Mouse (Mus musculus) lung, postnatal 0 days (tissue): Measurements from ENCODE around the gene Pih1d1. TPM values are rescaled to one million over a fixed set of nuclear protein-coding genes. Genes with fewer than 3 reads are reported as not detected.
A peak's percentile ranks its signal among the peaks of the same experiment; 100 is the strongest.

ENCODE experiments used
- ATAC-seq: fragments of 200-750 bp; cut with Nextera tagmentation; 2 replicates; pipeline ENCODE4 v1.8.0; 2017; ENCODE audit warnings: moderate library complexity
- DNase-seq: peaks from one replicate; pipeline ENCODE4 v3.0.0-alpha.2; 2016; ENCODE audit warnings: low spot score
- H3K27ac ChIP-seq: fragments of 300-500 bp; sonication (generic); 2 replicates; pipeline ENCODE4 v1.5.1; 2014; ENCODE audit warnings: antibody characterized with exemption, mild to moderate bottlenecking, low read length, mixed read lengths
- H3K27me3 ChIP-seq: fragments of 300-500 bp; sonication (generic); replicated peaks from 2 replicates; pipeline ENCODE4 v1.6.1; 2014; ENCODE audit warnings: low read length, mixed read lengths; ENCODE audit not compliant: insufficient read depth
- H3K36me3 ChIP-seq: fragments of 300-500 bp; sonication (generic); 2 replicates; pipeline ENCODE4 v1.6.1; 2014; ENCODE audit warnings: low read length, mixed read lengths; ENCODE audit not compliant: insufficient read depth
- H3K4me1 ChIP-seq: fragments of 300-500 bp; sonication (generic); 2 replicates; pipeline ENCODE4 v1.6.1; 2014; ENCODE audit warnings: antibody characterized with exemption, low read depth, low read length, mixed read lengths; ENCODE audit not compliant: insufficient read depth
- H3K4me2 ChIP-seq: fragments of 300-500 bp; sonication (generic); replicated peaks from 2 replicates; pipeline ENCODE4 v1.6.1; 2014; ENCODE audit warnings: low read depth, mild to moderate bottlenecking, low read length, moderate library complexity, mixed read lengths
- H3K4me3 ChIP-seq: fragments of 300-500 bp; sonication (generic); 2 replicates; pipeline ENCODE4 v1.5.1; 2014; ENCODE audit warnings: low read depth, low read length
- H3K9ac ChIP-seq: fragments of 300-500 bp; sonication (generic); replicated peaks from 2 replicates; pipeline ENCODE4 v1.6.1; 2014; ENCODE audit warnings: low read depth, mild to moderate bottlenecking
- H3K9me3 ChIP-seq: fragments of 300-500 bp; sonication (generic); 2 replicates; pipeline ENCODE4 v1.6.1; 2016; ENCODE audit warnings: low read length, mixed read lengths
- CTCF ChIP-seq: IDR thresholded peaks from 2 replicates; pipeline ENCODE4 v1.5.1; 2016; ENCODE audit warnings: antibody characterized with exemption, mild to moderate bottlenecking
- EP300 ChIP-seq: IDR thresholded peaks from 2 replicates; pipeline ENCODE4 v1.6.1; 2016; ENCODE audit warnings: antibody characterized with exemption, mild to moderate bottlenecking, control low read depth
- WGBS: fragments of 180-500 bp; shearing (Covaris S2); extraction: QIAGEN DNeasy Blood & Tissue Kit; methylation state at CpG from one replicate; pipeline ENCODE4 v1.1.7; 2014; 5-methylcytosine and 5-hydroxymethylcytosine counted together
- polyA plus RNA-seq: library from polyadenylated mRNA; unstranded; fragments of >200 nt; fragmentation: Nextera tagmentation; extraction: Ambion mirVana; gene quantifications from 2 replicates; pipeline ENCODE4 v1.2.1, GENCODE M21; 2015

Gene Pih1d1
- polyA plus RNA-seq, 1 experiment from 2014 or later, result 51.7 TPM

GRCm38 (mm10) chr7:45157459-45157858, 3.4 kb downstream of the Pih1d1 start:
- Histone ChIP-seq H3K4me1 (0 out of 2 replicates have a peak, but pooled peaks cover 5% of the 10 kb centered on the region), H3K9me3 (no peaks in the 10 kb centered on the region), H3K36me3 (no peaks in the 10 kb centered on the region), H3K27me3 (no peaks in the 10 kb centered on the region), H3K9ac (no peak overlapping the region), H3K4me3 (no peak overlapping the region), H3K27ac (no peak overlapping the region), H3K4me2 (no peak overlapping the region)
- no peak for DNase-seq
- no peak for ATAC-seq
- TF ChIP-seq EP300 (no peak), CTCF (no peak)
- 81% methylated on average over 14 of the region's 14 CpGs for WGBS

DNA sequence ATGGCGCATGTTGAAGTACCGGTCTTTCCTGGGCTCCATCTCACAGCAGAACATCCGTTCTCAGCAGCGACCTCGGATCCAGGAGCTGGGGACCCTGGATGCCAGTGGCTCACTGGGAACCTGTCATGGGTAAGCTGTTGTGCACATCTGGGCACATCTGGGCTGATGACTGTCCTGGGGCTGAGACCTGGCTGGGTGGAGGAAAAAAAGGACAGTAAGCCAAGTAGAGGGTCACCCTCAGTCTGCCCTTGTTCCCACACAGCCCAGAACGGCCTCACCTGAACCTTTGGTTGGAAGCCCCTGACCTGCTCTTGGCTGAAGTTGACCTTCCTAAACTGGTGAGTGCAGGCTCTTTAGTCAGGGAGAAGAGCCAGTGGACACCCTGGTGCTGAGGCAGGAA, 4.9 kb downstream of the Pih1d1 start:
- Histone ChIP-seq H3K27me3 (peaks cover 11% of the 10 kb centered on the region), H3K4me3 (no peak overlapping the region), H3K9me3 (no peaks in the 10 kb centered on the region), H3K27ac (no peak overlapping the region), H3K9ac (no peak overlapping the region), H3K4me2 (no peak overlapping the region), H3K36me3 (no peaks in the 10 kb centered on the region), H3K4me1 (0 out of 2 replicates have a peak, but pooled peaks cover 5% of the 10 kb centered on the region)
- WGBS, result 88% methylated on average over 6 of the region's 6 CpGs
- TF ChIP-seq CTCF, result no peak
- TF ChIP-seq EP300, result no peak
- no peak for DNase-seq
- no peak for ATAC-seq

GRCm38 (mm10) chr7:45160316-45160800, 6.3 kb downstream of the Pih1d1 start:
- H3K27ac ChIP-seq, result no peak overlapping the region
- H3K27me3 ChIP-seq, result peaks cover 25% of the 10 kb centered on the region
- H3K36me3 ChIP-seq, result no peaks in the 10 kb centered on the region
- WGBS, result 91% methylated on average over 6 of the region's 6 CpGs
- DNase-seq (no peak), ATAC-seq (no peak)
- TF ChIP-seq CTCF, result no peak
- TF ChIP-seq EP300, result no peak
- H3K4me3 ChIP-seq, result no peak overlapping the region
- H3K4me1 ChIP-seq, result 0 out of 2 replicates have a peak, but pooled peaks cover 5% of the 10 kb centered on the region
- no peak overlapping the region for H3K4me2 ChIP-seq
- no peaks in the 10 kb centered on the region for H3K9me3 ChIP-seq
- H3K9ac ChIP-seq, result no peak overlapping the region

- H3K4me2 ChIP-seq, result no peak overlapping the region
- 89% methylated on average over 3 of the region's 3 CpGs for WGBS
- peaks cover 30% of the 10 kb centered on the region for H3K27me3 ChIP-seq
- H3K27ac ChIP-seq, result no peak overlapping the region
- no peak overlapping the region for H3K4me3 ChIP-seq
- no peak for ATAC-seq
- 0 out of 2 replicates have a peak, but pooled peaks cover 5% of the 10 kb centered on the region for H3K4me1 ChIP-seq
- no peak for TF ChIP-seq CTCF
- no peak for TF ChIP-seq EP300
- H3K9me3 ChIP-seq, result no peaks in the 10 kb centered on the region
- DNase-seq, result no peak
- no peak overlapping the region for H3K9ac ChIP-seq
- H3K36me3 ChIP-seq, result no peaks in the 10 kb centered on the region
Observed at GRCm38 (mm10) chr7:45160866-45161265, 6.8 kb downstream of the Pih1d1 start.

- no peak overlapping the region for H3K9ac ChIP-seq
- WGBS, result 4% methylated on average over 35 of the region's 35 CpGs
- 0 out of 2 replicates have a peak, but pooled peaks cover 5% of the 10 kb centered on the region for H3K4me1 ChIP-seq
- H3K4me2 ChIP-seq, result peak overlapping the region; percentile 69
- H3K9me3 ChIP-seq, result no peaks in the 10 kb centered on the region
- peak; percentile 93 for DNase-seq
- no peaks in the 10 kb centered on the region for H3K36me3 ChIP-seq
- TF ChIP-seq EP300 (no peak), CTCF (peak; percentile 92)
- ATAC-seq, result peak; percentile 91
- H3K4me3 ChIP-seq, result peak overlapping the region; percentile 26
- peaks cover 35% of the 10 kb centered on the region for H3K27me3 ChIP-seq
- H3K27ac ChIP-seq, result no peak overlapping the region
Observed at GRCm38 (mm10) chr7:45161612-45162473, 7.7 kb downstream of the Pih1d1 start.

- Histone ChIP-seq H3K9me3 (no peaks in the 10 kb centered on the region), H3K9ac (no peak overlapping the region), H3K4me2 (peak overlapping the region; percentile 69), H3K27me3 (peaks cover 41% of the 10 kb centered on the region), H3K4me3 (peak overlapping the region; percentile 26; the same call in 1 of the 2 replicates), H3K4me1 (0 out of 2 replicates have a peak, but pooled peaks cover 5% of the 10 kb centered on the region), H3K36me3 (no peaks in the 10 kb centered on the region), H3K27ac (no peak overlapping the region)
- peak; percentile 23 for DNase-seq
- ATAC-seq, result no peak; the same call in 1 of the 2 replicates
- TF ChIP-seq EP300 (no peak), CTCF (no peak)
- WGBS, result 25% methylated on average over 6 of the region's 6 CpGs
Observed at GRCm38 (mm10) chr7:45162551-45162950, 8.4 kb downstream of the Pih1d1 start.
